Mouse (Mus musculus): ENCODE measurements around the gene Il4ra. TPM values are rescaled to one million over a fixed set of nuclear protein-coding genes. Genes with fewer than 3 reads are reported as not detected.

Gene Il4ra
- polyA plus RNA-seq, 1 experiment from 2014 or later = 5.5 TPM

DNA sequence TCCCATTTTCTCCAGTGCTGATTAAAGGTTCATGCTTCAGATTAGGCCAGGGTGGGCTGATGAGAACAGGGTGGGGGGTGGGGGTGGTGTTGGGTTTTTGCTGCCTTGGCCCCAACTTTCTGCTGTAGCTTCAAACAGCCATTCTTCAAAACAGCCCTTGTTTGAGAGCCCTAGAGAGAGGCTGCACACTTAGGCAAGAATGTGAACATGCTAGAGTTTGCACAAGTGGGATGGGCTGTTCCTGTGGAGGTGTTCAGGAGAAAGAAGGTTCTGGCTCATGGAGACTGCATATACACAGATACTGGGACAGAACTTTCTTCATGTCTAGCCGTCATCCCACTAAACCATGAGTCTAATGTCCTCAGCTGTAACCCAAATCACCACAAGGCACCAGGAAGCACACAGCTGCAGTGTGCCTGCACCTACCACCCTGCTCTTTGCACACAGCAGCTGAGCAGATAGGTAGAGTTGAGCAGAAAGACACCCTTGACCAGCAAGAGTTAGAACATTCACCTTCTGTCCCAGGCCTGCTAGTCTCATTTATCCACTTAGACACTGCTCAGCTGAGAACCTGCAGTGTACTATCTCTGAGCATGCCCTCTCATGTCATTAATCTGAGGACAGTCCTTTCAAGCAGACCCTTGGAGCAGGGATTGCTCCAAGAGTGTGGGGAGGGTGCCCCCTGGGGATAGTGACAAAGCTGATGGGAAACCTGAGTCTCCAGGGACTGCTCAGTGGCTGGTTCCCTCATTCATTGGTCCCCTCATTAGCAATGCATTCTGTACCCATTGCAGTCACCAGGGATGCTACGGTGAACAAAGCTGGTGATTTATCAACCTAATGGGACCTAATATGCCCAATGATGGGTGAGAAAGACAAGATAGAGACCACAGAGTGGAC, 54.6 kb downstream of the Il4ra start:
- no peaks in the 10 kb centered on the region for H3K36me3 ChIP-seq
- 56% methylated on average over 2 of the region's 2 CpGs for WGBS
- ATAC-seq (ENCODE audit: low read depth) = no peak

DNA sequence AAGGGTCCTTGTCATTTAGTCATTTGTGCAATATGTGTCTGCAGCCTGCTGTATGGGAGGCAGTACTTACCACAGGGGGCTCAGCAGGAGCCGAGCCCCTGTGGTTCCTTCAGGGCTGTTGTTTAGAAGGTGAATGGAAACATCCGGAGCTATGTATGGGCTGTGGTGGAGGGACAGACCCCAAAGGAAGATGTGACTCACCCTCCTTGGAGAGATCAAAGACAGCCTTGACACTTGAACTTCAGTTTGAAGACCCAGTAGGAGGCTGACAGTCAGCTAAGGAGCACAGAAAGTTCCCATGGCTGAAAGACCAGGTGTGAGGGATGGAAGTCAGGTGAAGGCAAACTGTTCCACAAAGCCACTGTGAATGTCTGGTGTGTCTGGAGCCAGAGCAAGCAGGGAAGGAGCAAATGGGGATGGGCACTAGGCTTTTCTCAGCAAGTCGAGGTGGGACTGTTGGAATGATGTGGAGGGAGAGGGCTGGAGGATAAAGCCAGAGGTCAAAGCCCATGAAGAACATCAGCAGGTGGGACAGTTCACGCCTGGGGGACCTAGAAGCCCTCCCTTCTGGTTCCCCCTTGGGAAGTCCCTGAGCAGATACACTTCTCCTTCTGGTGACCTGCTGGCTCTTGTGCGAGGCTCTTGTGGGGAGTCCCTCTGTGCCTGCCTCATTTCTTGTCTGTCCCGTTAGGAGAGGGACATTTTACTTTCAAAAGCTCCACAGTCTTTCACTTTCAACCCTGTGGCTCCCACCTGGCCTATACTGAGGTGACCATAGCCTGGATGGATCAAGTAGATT, 55.7 kb downstream of the Il4ra start:
- ATAC-seq (ENCODE audit: low read depth) = no peak
- Histone ChIP-seq H3K9me3 (0 out of 2 replicates have a peak, but pooled peaks cover 5% of the 10 kb centered on the region), H3K9ac (no peak overlapping the region), H3K4me2 (no peak overlapping the region), H3K4me1 (replicated peaks) (no peaks in the 10 kb centered on the region), H3K27ac (replicated peaks) (no peak overlapping the region), H3K4me3 (no peak overlapping the region), H3K27me3 (no peaks in the 10 kb centered on the region), H3K36me3 (no peaks in the 10 kb centered on the region)
- WGBS = 64% methylated on average over 6 of the region's 6 CpGs

More for the DNA sequence above, 54.6 kb downstream of the Il4ra start:
- Histone ChIP-seq H3K4me2 (no peak overlapping the region), H3K27ac (replicated peaks) (no peak overlapping the region), H3K9me3 (0 out of 2 replicates have a peak, but pooled peaks cover 5% of the 10 kb centered on the region), H3K4me3 (no peak overlapping the region), H3K4me1 (replicated peaks) (no peaks in the 10 kb centered on the region), H3K9ac (no peak overlapping the region), H3K27me3 (no peaks in the 10 kb centered on the region)

DNA sequence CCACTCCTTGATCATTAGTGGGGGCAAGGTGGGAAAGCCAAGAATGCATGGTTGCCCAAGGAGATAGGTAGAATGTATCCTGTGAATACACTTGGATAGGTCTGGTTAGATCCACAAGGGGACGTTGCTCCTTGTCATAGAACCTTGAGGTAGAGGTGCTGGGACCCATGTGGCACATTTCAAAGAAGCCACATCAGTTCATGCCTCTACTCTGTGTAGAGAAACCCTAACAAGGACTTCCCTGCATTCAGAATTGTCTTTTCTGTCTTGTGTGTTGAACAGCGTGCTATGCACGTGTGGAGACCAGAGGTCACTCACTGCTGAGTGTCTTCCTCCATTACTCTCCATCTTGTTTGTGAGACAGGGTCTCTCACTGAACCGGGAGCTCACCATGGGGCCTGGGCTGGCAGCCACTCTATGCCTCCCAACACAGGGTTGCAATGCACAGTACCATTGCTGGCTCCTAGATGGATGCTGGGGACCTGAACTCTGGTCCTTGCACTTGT, 56.3 kb downstream of the Il4ra start:
- H3K36me3 ChIP-seq = no peaks in the 10 kb centered on the region
- ATAC-seq (ENCODE audit: low read depth) = no peak

GRCm38 (mm10) chr7:125613579-125613978, 61.7 kb downstream of the Il4ra start:
- 86% methylated on average over 5 of the region's 5 CpGs for WGBS
- no peak for ATAC-seq (ENCODE audit: low read depth)
- Histone ChIP-seq H3K4me3 (no peak overlapping the region), H3K9me3 (0 out of 2 replicates have a peak, but pooled peaks cover 5% of the 10 kb centered on the region), H3K4me1 (replicated peaks) (no peaks in the 10 kb centered on the region), H3K9ac (no peak overlapping the region), H3K27me3 (no peaks in the 10 kb centered on the region), H3K36me3 (no peaks in the 10 kb centered on the region), H3K4me2 (no peak overlapping the region), H3K27ac (replicated peaks) (no peak overlapping the region)

More for the DNA sequence above, 56.3 kb downstream of the Il4ra start:
- H3K4me3 ChIP-seq = no peak overlapping the region
- no peak overlapping the region for H3K27ac ChIP-seq (replicated peaks)
- no peak overlapping the region for H3K9ac ChIP-seq
- 89% methylated on average over 4 of the region's 4 CpGs for WGBS
- no peak overlapping the region for H3K4me2 ChIP-seq
- no peaks in the 10 kb centered on the region for H3K4me1 ChIP-seq (replicated peaks)
- H3K27me3 ChIP-seq = no peaks in the 10 kb centered on the region
- 0 out of 2 replicates have a peak, but pooled peaks cover 5% of the 10 kb centered on the region for H3K9me3 ChIP-seq

- H3K4me3 ChIP-seq = no peak overlapping the region
- 95% methylated on average over 7 of the region's 7 CpGs for WGBS
- H3K27me3 ChIP-seq = no peaks in the 10 kb centered on the region
- H3K36me3 ChIP-seq = no peaks in the 10 kb centered on the region
- no peaks in the 10 kb centered on the region for H3K4me1 ChIP-seq (replicated peaks)
- H3K4me2 ChIP-seq = no peak overlapping the region
- no peak for ATAC-seq (ENCODE audit: low read depth)
- no peak overlapping the region for H3K27ac ChIP-seq (replicated peaks)
- no peaks in the 10 kb centered on the region for H3K9me3 ChIP-seq
- no peak overlapping the region for H3K9ac ChIP-seq
Observed at GRCm38 (mm10) chr7:125615453-125615852, 63.5 kb downstream of the Il4ra start.

- H3K27ac ChIP-seq (replicated peaks) = no peak overlapping the region
- H3K9me3 ChIP-seq = no peaks in the 10 kb centered on the region
- no peak for ATAC-seq (ENCODE audit: low read depth)
- H3K27me3 ChIP-seq = no peaks in the 10 kb centered on the region
- no peak overlapping the region for H3K4me3 ChIP-seq
- H3K4me1 ChIP-seq (replicated peaks) = no peaks in the 10 kb centered on the region
- H3K36me3 ChIP-seq = no peaks in the 10 kb centered on the region
- H3K9ac ChIP-seq = no peak overlapping the region
- no peak overlapping the region for H3K4me2 ChIP-seq
- WGBS = 88% methylated on average over 7 of the region's 7 CpGs
Observed at GRCm38 (mm10) chr7:125618016-125618415, 66.1 kb downstream of the Il4ra start.

GRCm38 (mm10) chr7:125620077-125620476, 68.2 kb downstream of the Il4ra start:
- 81% methylated on average over 4 of the region's 4 CpGs for WGBS
- no peak overlapping the region for H3K27ac ChIP-seq (replicated peaks)
- H3K36me3 ChIP-seq = no peaks in the 10 kb centered on the region
- H3K4me1 ChIP-seq (replicated peaks) = no peaks in the 10 kb centered on the region
- no peak overlapping the region for H3K9ac ChIP-seq
- no peaks in the 10 kb centered on the region for H3K27me3 ChIP-seq
- H3K4me3 ChIP-seq = no peak overlapping the region
- ATAC-seq (ENCODE audit: low read depth) = no peak
- no peak overlapping the region for H3K4me2 ChIP-seq
- H3K9me3 ChIP-seq = no peaks in the 10 kb centered on the region

DNA sequence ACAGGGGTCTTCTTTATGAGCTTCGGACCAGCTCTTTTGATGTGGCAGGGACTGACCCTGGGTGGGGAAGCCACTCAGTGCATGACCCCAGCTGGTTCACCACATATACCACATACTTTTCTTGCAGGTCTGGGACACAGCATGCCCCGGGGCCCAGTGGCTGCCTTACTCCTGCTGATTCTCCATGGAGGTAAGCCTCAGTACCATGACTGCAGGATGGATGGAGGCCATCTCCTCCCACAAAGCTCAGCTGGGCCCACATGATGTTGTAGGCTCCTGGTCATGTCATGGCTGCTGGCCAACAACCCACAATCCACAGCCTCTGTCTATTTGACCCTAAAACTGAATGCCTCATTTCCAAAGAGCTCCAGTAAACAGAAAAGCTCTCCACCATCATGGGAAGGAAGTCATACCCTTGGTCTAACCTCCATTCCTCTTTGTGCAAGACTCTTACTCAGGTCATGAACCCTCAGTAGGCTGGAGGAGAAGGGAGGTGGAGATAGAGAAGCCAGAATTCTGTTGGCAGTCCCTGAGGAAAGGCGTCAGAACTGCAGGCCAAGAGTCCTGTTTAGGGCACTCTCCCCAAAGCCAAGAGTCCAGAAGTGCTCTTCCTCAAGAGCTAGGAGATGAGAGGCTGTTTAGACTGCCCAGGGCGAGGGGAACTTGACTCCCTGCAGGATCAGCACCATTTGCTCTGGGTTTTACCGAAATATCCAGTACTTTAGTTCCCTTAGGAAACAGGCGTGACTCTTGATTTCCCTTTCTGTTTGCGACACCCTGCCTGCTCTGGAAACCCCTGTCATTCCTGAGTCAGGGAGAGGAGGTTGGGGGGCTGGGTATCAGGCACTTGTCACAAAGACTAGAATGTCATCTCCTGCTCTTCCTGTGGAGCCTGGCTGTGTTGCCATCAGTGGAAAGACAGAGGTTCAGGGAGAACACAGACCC, 71.1 kb downstream of the Il4ra start:
- 76% methylated on average over 7 of the region's 7 CpGs for WGBS
- no peaks in the 10 kb centered on the region for H3K9me3 ChIP-seq
- no peak for ATAC-seq (ENCODE audit: low read depth)

GRCm38 (mm10) chr7:125625219-125625618, 73.3 kb downstream of the Il4ra start:
- Histone ChIP-seq H3K4me1 (replicated peaks) (no peaks in the 10 kb centered on the region), H3K4me2 (no peak overlapping the region), H3K36me3 (no peaks in the 10 kb centered on the region), H3K4me3 (no peak overlapping the region), H3K27ac (replicated peaks) (no peak overlapping the region), H3K9me3 (peaks cover 6% of the 10 kb centered on the region; the same call in 1 of the 2 replicates), H3K27me3 (no peaks in the 10 kb centered on the region), H3K9ac (no peak overlapping the region)
- ATAC-seq (ENCODE audit: low read depth) = no peak
- 76% methylated on average over 4 of the region's 4 CpGs for WGBS

More for the DNA sequence above, 71.1 kb downstream of the Il4ra start:
- Histone ChIP-seq H3K36me3 (no peaks in the 10 kb centered on the region), H3K27me3 (no peaks in the 10 kb centered on the region), H3K4me1 (replicated peaks) (no peaks in the 10 kb centered on the region), H3K27ac (replicated peaks) (no peak overlapping the region), H3K9ac (no peak overlapping the region), H3K4me3 (no peak overlapping the region), H3K4me2 (no peak overlapping the region)

GRCm38 (mm10) chr7:125625829-125626228, 73.9 kb downstream of the Il4ra start:
- H3K36me3 ChIP-seq = no peaks in the 10 kb centered on the region
- peaks cover 6% of the 10 kb centered on the region; the same call in 1 of the 2 replicates for H3K9me3 ChIP-seq
- 67% methylated on average over 7 of the region's 7 CpGs for WGBS
- no peaks in the 10 kb centered on the region for H3K27me3 ChIP-seq
- no peak overlapping the region for H3K4me3 ChIP-seq
- H3K4me1 ChIP-seq (replicated peaks) = no peaks in the 10 kb centered on the region
- H3K27ac ChIP-seq (replicated peaks) = no peak overlapping the region
- H3K9ac ChIP-seq = no peak overlapping the region
- no peak overlapping the region for H3K4me2 ChIP-seq
- ATAC-seq (ENCODE audit: low read depth) = no peak
